Mouse (Mus musculus): ENCODE results near the gene Ppm1h. TPM values are rescaled to one million over a fixed set of nuclear protein-coding genes. Genes with fewer than 3 reads are reported as not detected.
A peak's percentile ranks its signal among the peaks of the same experiment; 100 is the strongest.

The Ppm1h gene
- 2.2 and 2.4 TPM in 2 replicates for polyA plus RNA-seq (2015; fragmentation: Nextera tagmentation; extraction: Ambion mirVana)

GRCm38 (mm10) chr10:122678541-122679436 lies at the start of gene Ppm1h:
TSS of gene Ppm1h (plus strand) at chr10:122678762.
- Histone ChIP-seq H3K4me2 (peak within 1 kb of the TSS; percentile 67), H3K4me1 (replicated peaks) (peaks cover 13% of the 10 kb centered on the region), H3K9me3 (replicated peaks) (no peaks in the 10 kb centered on the region), H3K27ac (replicated peaks) (peak within 1 kb of the TSS; percentile 48), H3K9ac (peak within 1 kb of the TSS; percentile 51; the same call in 1 of the 2 replicates), H3K27me3 (peaks cover 50% of the 10 kb centered on the region), H3K4me3 (replicated peaks) (peak within 1 kb of the TSS; percentile 63), H3K36me3 (replicated peaks) (no peaks in the 10 kb centered on the region)
- ATAC-seq (ENCODE audit: insufficient read depth) = peak; percentile 66
- under 1% methylated on average over 91 of the region's 94 CpGs for WGBS (ENCODE audit: insufficient replicate concordance)

GRCm38 (mm10) chr10:122629003-122629402 lies 49.6 kb upstream of the Ppm1h start:
- WGBS (ENCODE audit: insufficient replicate concordance) = 41% methylated on average over 4 of the region's 4 CpGs
- Histone ChIP-seq H3K36me3 (replicated peaks) (no peaks in the 10 kb centered on the region), H3K4me1 (replicated peaks) (no peaks in the 10 kb centered on the region), H3K27ac (replicated peaks) (no peak overlapping the region), H3K4me3 (replicated peaks) (no peak overlapping the region), H3K9ac (no peak overlapping the region), H3K9me3 (replicated peaks) (no peaks in the 10 kb centered on the region), H3K27me3 (no peaks in the 10 kb centered on the region), H3K4me2 (no peak overlapping the region)
- ATAC-seq (ENCODE audit: insufficient read depth) = no peak

DNA sequence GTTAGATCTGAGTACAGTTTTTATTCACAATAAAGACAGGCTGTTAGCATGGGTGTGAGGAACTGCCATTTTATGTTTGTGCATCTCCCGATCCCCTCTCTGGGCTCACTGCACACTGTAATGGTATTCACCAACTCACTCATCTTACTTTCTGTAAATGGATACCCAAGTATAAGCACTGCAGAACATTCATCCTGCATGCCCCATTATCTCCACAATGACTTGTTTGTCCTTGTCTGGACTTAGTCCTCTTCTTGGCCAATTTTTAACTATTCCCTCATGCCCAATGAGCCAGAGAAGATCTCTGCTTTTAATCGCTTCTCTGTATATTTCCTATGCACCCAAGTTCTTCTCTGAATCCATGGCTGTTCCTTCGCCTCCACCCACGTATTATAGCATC lies 38.7 kb upstream of the Ppm1h start:
- ATAC-seq (ENCODE audit: insufficient read depth) = peak; percentile 25; the same call in 1 of the 2 replicates
- 55% methylated on average over 4 of the region's 4 CpGs for WGBS (ENCODE audit: insufficient replicate concordance)
- no peak overlapping the region for H3K9ac ChIP-seq
- no peak overlapping the region for H3K27ac ChIP-seq (replicated peaks)
- no peak overlapping the region for H3K4me2 ChIP-seq
- H3K4me1 ChIP-seq (replicated peaks) = no peaks in the 10 kb centered on the region
- no peaks in the 10 kb centered on the region for H3K27me3 ChIP-seq
- no peaks in the 10 kb centered on the region for H3K9me3 ChIP-seq (replicated peaks)
- H3K36me3 ChIP-seq (replicated peaks) = no peaks in the 10 kb centered on the region
- H3K4me3 ChIP-seq (replicated peaks) = no peak overlapping the region

DNA sequence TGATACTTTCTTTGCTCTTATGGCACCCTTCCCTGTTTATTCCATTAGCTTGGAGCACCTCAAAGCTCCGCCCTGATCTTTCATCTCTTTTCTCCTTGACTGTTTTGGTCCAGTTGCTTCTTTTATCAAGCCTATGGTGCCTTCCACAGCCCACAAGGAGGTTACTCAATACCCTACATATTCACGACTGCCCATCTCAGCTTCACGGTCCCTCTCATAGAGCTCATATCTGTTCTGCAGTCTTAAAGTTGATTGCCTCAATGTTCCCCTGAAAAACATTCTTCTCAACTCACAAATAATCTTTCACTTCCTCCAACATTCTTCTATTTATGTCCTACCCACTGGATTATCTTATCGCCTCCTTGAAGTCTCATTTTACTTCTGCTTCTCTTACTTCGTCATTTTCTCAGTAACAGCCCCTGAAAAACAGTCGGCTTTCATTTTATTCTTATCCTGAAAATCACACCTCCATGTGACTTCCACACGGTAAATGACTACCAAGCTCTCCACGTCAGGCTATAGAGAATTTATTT lies 37.2 kb upstream of the Ppm1h start:
- no peak for ATAC-seq (ENCODE audit: insufficient read depth)
- 45% methylated on average over 8 of the region's 8 CpGs for WGBS (ENCODE audit: insufficient replicate concordance)
- no peak overlapping the region for H3K9ac ChIP-seq

DNA sequence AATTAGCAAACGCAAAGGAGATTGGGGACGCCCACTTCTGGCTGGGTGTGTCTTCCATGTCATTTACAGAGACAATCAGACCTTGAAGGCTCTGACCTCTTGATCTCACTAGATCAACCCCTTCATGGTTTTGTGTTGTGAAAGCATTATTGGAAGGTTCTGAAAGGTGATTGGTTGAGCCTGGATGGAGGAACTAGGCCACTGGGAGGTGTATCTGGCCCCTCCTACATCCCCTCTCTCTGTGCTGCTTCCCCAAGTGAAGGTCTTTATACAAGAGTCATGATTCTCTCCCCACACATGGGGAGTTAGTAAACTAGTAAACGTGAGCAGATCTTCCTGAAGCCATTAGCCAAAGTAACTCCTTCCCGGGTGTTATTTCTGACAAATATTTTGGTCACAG lies 36.4 kb upstream of the Ppm1h start:
- whole genome bisulfite sequencing (ENCODE audit: insufficient replicate concordance) = 69% methylated on average over 4 of the region's 4 CpGs
- ATAC-seq (ENCODE audit: insufficient read depth) = no peak
- no peaks in the 10 kb centered on the region for H3K36me3 ChIP-seq (replicated peaks)
- no peak overlapping the region for H3K4me3 ChIP-seq (replicated peaks)
- H3K27me3 ChIP-seq = no peaks in the 10 kb centered on the region
- H3K9ac ChIP-seq = no peak overlapping the region
- no peaks in the 10 kb centered on the region for H3K9me3 ChIP-seq (replicated peaks)
- no peak overlapping the region for H3K4me2 ChIP-seq
- H3K4me1 ChIP-seq (replicated peaks) = no peaks in the 10 kb centered on the region
- no peak overlapping the region for H3K27ac ChIP-seq (replicated peaks)

More for the DNA sequence above, 37.2 kb upstream of the Ppm1h start:
- H3K4me1 ChIP-seq (replicated peaks) = no peaks in the 10 kb centered on the region
- H3K27ac ChIP-seq (replicated peaks) = no peak overlapping the region
- no peak overlapping the region for H3K4me2 ChIP-seq
- H3K4me3 ChIP-seq (replicated peaks) = no peak overlapping the region
- H3K9me3 ChIP-seq (replicated peaks) = no peaks in the 10 kb centered on the region
- no peaks in the 10 kb centered on the region for H3K27me3 ChIP-seq
- H3K36me3 ChIP-seq (replicated peaks) = no peaks in the 10 kb centered on the region

DNA sequence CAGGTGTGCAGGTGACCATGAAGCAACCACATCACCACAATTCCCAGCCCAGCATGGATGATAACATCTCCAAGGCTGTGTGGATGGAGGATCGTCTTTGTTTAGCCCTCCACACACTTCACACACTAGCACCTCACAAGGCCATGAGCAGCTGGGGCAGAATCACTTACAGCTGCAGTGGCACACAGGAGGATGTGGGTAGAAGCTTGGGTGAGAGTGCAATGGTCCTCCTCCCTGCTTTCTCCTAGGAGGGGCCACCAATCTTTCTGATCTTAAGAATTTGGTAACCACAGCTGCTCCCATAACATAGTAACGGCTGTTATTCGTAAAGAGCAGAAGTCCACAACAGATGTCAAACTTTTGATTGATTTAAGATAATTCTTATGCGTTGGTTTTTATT lies 26.6 kb upstream of the Ppm1h start:
- H3K27ac ChIP-seq (replicated peaks) = no peak overlapping the region
- no peak for ATAC-seq (ENCODE audit: insufficient read depth)
- no peaks in the 10 kb centered on the region for H3K9me3 ChIP-seq (replicated peaks)
- no peak overlapping the region for H3K4me3 ChIP-seq (replicated peaks)
- no peaks in the 10 kb centered on the region for H3K36me3 ChIP-seq (replicated peaks)
- WGBS (ENCODE audit: insufficient replicate concordance) = 57% methylated on average over 4 of the region's 4 CpGs
- no peak overlapping the region for H3K9ac ChIP-seq
- H3K4me2 ChIP-seq = no peak overlapping the region
- H3K27me3 ChIP-seq = no peaks in the 10 kb centered on the region
- H3K4me1 ChIP-seq (replicated peaks) = no peaks in the 10 kb centered on the region

GRCm38 (mm10) chr10:122652578-122652977 lies 26.0 kb upstream of the Ppm1h start:
- no peaks in the 10 kb centered on the region for H3K4me1 ChIP-seq (replicated peaks)
- H3K27me3 ChIP-seq = no peaks in the 10 kb centered on the region
- H3K9ac ChIP-seq = no peak overlapping the region
- H3K9me3 ChIP-seq (replicated peaks) = no peaks in the 10 kb centered on the region
- no peaks in the 10 kb centered on the region for H3K36me3 ChIP-seq (replicated peaks)
- ATAC-seq (ENCODE audit: insufficient read depth) = no peak
- H3K27ac ChIP-seq (replicated peaks) = no peak overlapping the region
- H3K4me2 ChIP-seq = no peak overlapping the region
- WGBS (ENCODE audit: insufficient replicate concordance) = 71% methylated on average over 1 of the region's 1 CpGs
- no peak overlapping the region for H3K4me3 ChIP-seq (replicated peaks)

DNA sequence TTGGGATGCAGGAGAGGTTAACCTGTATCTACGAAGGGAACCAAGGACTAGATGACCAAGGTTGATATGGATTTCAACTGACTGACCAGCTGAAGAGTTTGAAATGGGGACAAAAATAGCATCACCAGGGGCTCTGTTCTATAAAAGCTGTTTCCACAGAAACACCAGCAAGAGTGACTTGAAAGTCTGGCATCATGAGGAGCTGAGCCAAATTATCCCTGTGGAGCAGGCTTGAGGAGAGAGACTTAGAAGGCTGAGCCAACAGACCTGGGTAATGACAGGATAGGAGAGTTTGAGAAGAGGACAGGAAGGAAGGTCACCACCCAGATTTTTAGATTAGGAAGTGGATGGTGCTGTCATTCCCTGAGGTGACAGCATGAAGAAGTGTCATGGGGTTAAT lies 12.9 kb upstream of the Ppm1h start:
- Histone ChIP-seq H3K36me3 (replicated peaks) (no peaks in the 10 kb centered on the region), H3K4me2 (no peak overlapping the region), H3K4me3 (replicated peaks) (no peak overlapping the region), H3K27me3 (no peaks in the 10 kb centered on the region), H3K27ac (replicated peaks) (no peak overlapping the region), H3K4me1 (replicated peaks) (no peaks in the 10 kb centered on the region), H3K9ac (no peak overlapping the region), H3K9me3 (replicated peaks) (no peaks in the 10 kb centered on the region)
- ATAC-seq (ENCODE audit: insufficient read depth) = no peak
- WGBS (ENCODE audit: insufficient replicate concordance) = 70% methylated on average over 1 of the region's 1 CpGs

DNA sequence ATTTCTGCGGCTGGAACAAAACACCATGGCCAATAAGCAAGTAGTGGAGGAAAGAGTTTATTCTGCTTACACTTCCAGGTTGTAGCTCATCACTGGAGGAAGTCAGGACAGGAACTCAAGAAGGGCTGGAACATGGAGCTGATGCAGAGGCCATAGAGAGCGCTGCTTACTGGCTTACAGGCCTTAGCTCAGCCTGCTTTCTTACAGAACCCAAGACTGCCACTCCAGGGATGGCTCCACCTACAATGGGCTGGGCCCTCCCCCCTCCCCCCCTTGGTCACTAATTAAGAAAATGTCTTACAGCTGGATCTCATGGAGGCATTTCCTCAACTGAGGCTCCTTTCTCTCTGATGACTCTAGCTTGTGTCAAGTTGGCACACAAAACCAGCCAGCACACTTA lies 7.3 kb upstream of the Ppm1h start:
- ATAC-seq (ENCODE audit: insufficient read depth) = no peak
- 69% methylated on average over 2 of the region's 2 CpGs for WGBS (ENCODE audit: insufficient replicate concordance)
- H3K4me1 ChIP-seq (replicated peaks) = no peaks in the 10 kb centered on the region

GRCm38 (mm10) chr10:122672044-122672443 lies 6.5 kb upstream of the Ppm1h start:
- 60% methylated on average over 4 of the region's 4 CpGs for WGBS (ENCODE audit: insufficient replicate concordance)

More for the DNA sequence above, 7.3 kb upstream of the Ppm1h start:
- Histone ChIP-seq H3K9me3 (replicated peaks) (no peaks in the 10 kb centered on the region), H3K4me2 (no peak overlapping the region), H3K27ac (replicated peaks) (no peak overlapping the region), H3K36me3 (replicated peaks) (no peaks in the 10 kb centered on the region), H3K27me3 (no peaks in the 10 kb centered on the region), H3K9ac (no peak overlapping the region), H3K4me3 (replicated peaks) (no peak overlapping the region)

DNA sequence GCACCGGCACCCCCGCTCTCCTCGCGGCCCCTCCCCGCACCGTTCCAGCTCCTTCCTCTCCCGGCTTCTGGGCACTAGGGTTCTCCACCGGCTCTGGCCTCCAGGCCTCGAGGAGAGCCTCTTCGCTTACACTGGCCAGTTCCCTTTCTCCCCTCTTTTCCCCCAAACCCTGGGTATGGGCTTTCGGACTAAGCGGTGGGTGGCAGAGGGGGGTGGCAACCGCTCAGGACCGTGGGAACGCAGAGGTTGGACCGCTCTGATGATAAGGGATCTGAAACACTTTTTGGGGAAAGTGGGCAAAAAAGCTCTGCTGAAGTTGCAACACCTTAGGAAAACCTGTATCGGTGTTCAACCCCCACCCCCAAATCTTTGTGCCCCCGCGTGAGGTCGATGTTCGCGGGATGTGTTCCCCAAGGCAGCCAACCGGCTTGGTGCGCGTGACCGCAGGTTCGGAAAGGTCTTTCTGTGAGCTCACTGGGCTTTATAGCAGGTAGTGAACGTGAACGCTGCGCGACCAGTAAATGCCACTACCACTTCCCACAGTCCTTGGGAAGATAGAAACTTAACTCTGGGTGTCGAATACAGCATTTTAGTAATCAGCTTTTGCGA lies 979 bp downstream of the Ppm1h start:
- Histone ChIP-seq H3K9me3 (replicated peaks) (no peaks in the 10 kb centered on the region), H3K4me3 (replicated peaks) (peak overlapping the region; percentile 63), H3K27me3 (peaks cover 50% of the 10 kb centered on the region), H3K4me2 (peak overlapping the region; percentile 67), H3K36me3 (replicated peaks) (no peaks in the 10 kb centered on the region), H3K27ac (replicated peaks) (peak overlapping the region; percentile 48; the same call in 1 of the 2 replicates), H3K9ac (peak overlapping the region; percentile 51; the same call in 1 of the 2 replicates), H3K4me1 (replicated peaks) (peaks cover 13% of the 10 kb centered on the region)
- under 1% methylated on average over 33 of the region's 33 CpGs for WGBS (ENCODE audit: insufficient replicate concordance)
- ATAC-seq (ENCODE audit: insufficient read depth) = peak; percentile 51

More at GRCm38 (mm10) chr10:122672044-122672443, 6.5 kb upstream of the Ppm1h start:
- H3K4me3 ChIP-seq (replicated peaks) = no peak overlapping the region
- no peaks in the 10 kb centered on the region for H3K9me3 ChIP-seq (replicated peaks)
- no peaks in the 10 kb centered on the region for H3K4me1 ChIP-seq (replicated peaks)
- H3K36me3 ChIP-seq (replicated peaks) = no peaks in the 10 kb centered on the region
- H3K9ac ChIP-seq = no peak overlapping the region
- H3K4me2 ChIP-seq = no peak overlapping the region
- no peak overlapping the region for H3K27ac ChIP-seq (replicated peaks)
- H3K27me3 ChIP-seq = peaks cover 6% of the 10 kb centered on the region
- no peak for ATAC-seq (ENCODE audit: insufficient read depth)

Data from liver, embryonic 15.5 days (tissue).